8 mouse cellular contexts compared by ENCODE assay signal in genomic region chr9:13827406-13828086, GRCm38 (mm10). TPM values are rescaled to one million over a fixed set of nuclear protein-coding genes. Genes with fewer than 3 reads are reported as not detected.
A peak's percentile ranks its signal among the peaks of the same experiment; 100 is the strongest.
DNase-seq lines count a peak whose midpoint lies in the region; ATAC-seq and TF ChIP-seq lines count a peak whose summit lies in the region.

Fam76b (plus strand) TSS chr9:13827716.

- H3K9ac ChIP-seq in forebrain, embryonic 16.5 days (replicated peaks; ENCODE audit: low read depth, low read length): peak within 1 kb of the TSS; percentile 95
- peak within 1 kb of the TSS; percentile 93 for H3K9ac ChIP-seq in lung, embryonic 14.5 days

- DNase-seq in G1E (ENCODE audit: low spot score): peak; percentile 96
- peak; percentile 97 to 100 for DNase-seq in cerebellum, adult 18-20 months
- DNase-seq in heart, postnatal 36 days: peak; percentile 99
- peak; percentile 99 to 100 for DNase-seq in layer of hippocampus, adult 2 months (ENCODE audit: low spot score in 2 of 2)
- DNase-seq in lung, embryonic 14.5 days: peak; percentile 100
- DNase-seq in thymus, adult 2 months: peak; percentile 99

- under 1% methylated on average over 64 of the region's 67 CpGs for WGBS in forebrain, embryonic 16.5 days
- under 1% methylated on average over 63 of the region's 67 CpGs for WGBS in lung, embryonic 14.5 days
- WGBS in olfactory bulb, adult 2 months: under 1% methylated on average over 67 of the region's 67 CpGs
- under 1% methylated on average over 67 of the region's 67 CpGs for WGBS in thymus, adult 2 months

- intact Hi-C loops in heart, postnatal 36 days (cut with DNase I): loop anchor here (1.0 to 5.0 kb wide), 2 partner anchors 78 to 675 kb away; partner anchors contain the start of genes Cwc15 and Kdm4d

- no peaks in the 10 kb centered on the region for H3K27me3 ChIP-seq in G1E (ENCODE audit: insufficient read depth, low read length)
- H3K27me3 ChIP-seq in forebrain, embryonic 16.5 days (replicated peaks; ENCODE audit: control insufficient read depth, insufficient read depth, low read length): no peaks in the 10 kb centered on the region
- H3K27me3 ChIP-seq in lung, embryonic 14.5 days (ENCODE audit: insufficient read depth, low read length): no peaks in the 10 kb centered on the region
- H3K27me3 ChIP-seq in thymus, adult 2 months (ENCODE audit: control insufficient read depth, insufficient read depth, low read length): no peaks in the 10 kb centered on the region

- peak within 1 kb of the TSS; percentile 78 for H3K4me2 ChIP-seq in forebrain, embryonic 16.5 days (ENCODE audit: low read length)
- H3K4me2 ChIP-seq in lung, embryonic 14.5 days: peak within 1 kb of the TSS; percentile 87

- H3K4me3 ChIP-seq in G1E (ENCODE audit: low read depth, low read length): peak within 1 kb of the TSS; percentile 82
- peak within 1 kb of the TSS; percentile 97 for H3K4me3 ChIP-seq in forebrain, embryonic 16.5 days (replicated peaks; ENCODE audit: low read length)
- peak within 1 kb of the TSS; percentile 88 for H3K4me3 ChIP-seq in layer of hippocampus, adult 2 months
- H3K4me3 ChIP-seq in lung, embryonic 14.5 days (ENCODE audit: low read depth, low read length): peak within 1 kb of the TSS; percentile 89
- peak within 1 kb of the TSS; percentile 79 for H3K4me3 ChIP-seq in olfactory bulb, adult 2 months (ENCODE audit: insufficient read depth, low read depth, low read length)
- peak within 1 kb of the TSS; percentile 76 for H3K4me3 ChIP-seq in thymus, adult 2 months (ENCODE audit: control insufficient read depth, insufficient read depth, low read length)

- no peaks in the 10 kb centered on the region for H3K9me3 ChIP-seq in G1E (replicated peaks)
- H3K9me3 ChIP-seq in forebrain, embryonic 16.5 days (ENCODE audit: control insufficient read depth, low read length): no peaks in the 10 kb centered on the region
- H3K9me3 ChIP-seq in lung, embryonic 14.5 days (ENCODE audit: low read depth, low read length): no peaks in the 10 kb centered on the region

- peaks cover 46% of the 10 kb centered on the region for H3K36me3 ChIP-seq in G1E (replicated peaks)
- H3K36me3 ChIP-seq in forebrain, embryonic 16.5 days (ENCODE audit: control insufficient read depth, insufficient read depth): peaks cover 3% of the 10 kb centered on the region
- H3K36me3 ChIP-seq in lung, embryonic 14.5 days (ENCODE audit: insufficient read depth): peaks cover 25% of the 10 kb centered on the region
- H3K36me3 ChIP-seq in thymus, adult 2 months (ENCODE audit: control insufficient read depth, insufficient read depth, low read length): peaks cover 9% of the 10 kb centered on the region

- no peak for TF ChIP-seq CTCF in G1E (IDR thresholded peaks at IDR 0.05; ENCODE audit: low read depth, low read length)
- no peak for TF ChIP-seq CTCF in layer of hippocampus, adult 2 months (conservative IDR thresholded peaks at IDR 0.05)
- TF ChIP-seq CTCF in lung, embryonic 14.5 days (IDR thresholded peaks at IDR 0.05; ENCODE audit: low read depth): no peak
- TF ChIP-seq CTCF in olfactory bulb, adult 2 months (IDR thresholded peaks at IDR 0.05; ENCODE audit: insufficient read depth, low read depth, low read length): no peak
- TF ChIP-seq CTCF in thymus, adult 2 months (IDR thresholded peaks at IDR 0.05; ENCODE audit: borderline replicate concordance, control insufficient read depth, extremely low read depth, insufficient read depth, low read length, poor library complexity): no peak

- H3K4me1 ChIP-seq in G1E (ENCODE audit: insufficient read depth, low read depth, low read length): peaks cover 32% of the 10 kb centered on the region
- H3K4me1 ChIP-seq in forebrain, embryonic 16.5 days (replicated peaks; ENCODE audit: control insufficient read depth, insufficient read depth, low read length): peaks cover 28% of the 10 kb centered on the region
- peaks cover 16% of the 10 kb centered on the region for H3K4me1 ChIP-seq in lung, embryonic 14.5 days (ENCODE audit: insufficient read depth)
- H3K4me1 ChIP-seq in olfactory bulb, adult 2 months (ENCODE audit: control insufficient read depth, insufficient read depth, low read length): 0 out of 2 replicates have a peak, but pooled peaks cover 6% of the 10 kb centered on the region
- no peaks in the 10 kb centered on the region for H3K4me1 ChIP-seq in thymus, adult 2 months (replicated peaks; ENCODE audit: control insufficient read depth, insufficient read depth, low read length)

- peak within 1 kb of the TSS; percentile 99 for H3K27ac ChIP-seq in forebrain, embryonic 16.5 days (ENCODE audit: low read length)
- H3K27ac ChIP-seq in layer of hippocampus, adult 2 months: peak within 1 kb of the TSS; percentile 94
- H3K27ac ChIP-seq in lung, embryonic 14.5 days (ENCODE audit: low read depth): peak within 1 kb of the TSS; percentile 99
- peak within 1 kb of the TSS; percentile 90 for H3K27ac ChIP-seq in olfactory bulb, adult 2 months (ENCODE audit: insufficient read depth, low read depth, low read length)
- H3K27ac ChIP-seq in thymus, adult 2 months (ENCODE audit: control insufficient read depth, insufficient read depth, low read length): peak within 1 kb of the TSS; percentile 78

- peak; percentile 78 for TF ChIP-seq POLR2A in olfactory bulb, adult 2 months (IDR thresholded peaks at IDR 0.05; ENCODE audit: insufficient read depth, low read depth, low read length)
- peak; percentile 84 for TF ChIP-seq POLR2A in thymus, adult 2 months (IDR thresholded peaks at IDR 0.05; ENCODE audit: control insufficient read depth, extremely low read depth, insufficient read depth, low read length, poor library complexity)

- ATAC-seq in G1E (ENCODE audit: extremely low read depth, insufficient number of reproducible peaks, low FRiP score, poor library complexity, severe bottlenecking): peak; percentile 82
- peak; percentile 92 for ATAC-seq in forebrain, embryonic 16.5 days
- peak; percentile 93 for ATAC-seq in lung, embryonic 14.5 days (ENCODE audit: insufficient read depth)

RNA-seq across cellular contexts. Expression of gene Fam76b, which starts in this region (rescaled TPM):
- total RNA-seq in G1E (2014; fragmentation: Nextera tagmentation) (74.5 and 81.2 TPM in 2 replicates), G1E (2017) (74.1 and 87.0 TPM in 2 replicates)
- 20.9 and 25.3 TPM in 2 replicates for polyA plus RNA-seq in G1E (2012)
- 24.9 and 27.9 TPM in 2 replicates for polyA plus RNA-seq in forebrain, embryonic 16.5 days (2015; fragmentation: Nextera tagmentation; extraction: Ambion mirVana)
- total RNA-seq in heart, postnatal 36 days (2021): 10 to 100 TPM in 1 of 2 experiments, 1 to 10 TPM in 1; 6.9 to 12.2 TPM
- total RNA-seq in layer of hippocampus, adult 2 months (2021): 10 to 100 TPM; 18.0 to 23.0 TPM
- polyA plus RNA-seq in lung, embryonic 14.5 days (2014; fragmentation: Nextera tagmentation; extraction: Ambion mirVana): 28.1 and 29.8 TPM in 2 replicates
- not detected in 2 replicates for polyA plus RNA-seq in olfactory bulb, adult 2 months (2012; ENCODE audit: insufficient read depth, insufficient read length, low replicate concordance, missing spikeins)
- 17.2 and 21.9 TPM in 2 replicates for polyA plus RNA-seq in thymus, adult 2 months (2012; rRNA removed)

Comparison
In these comparisons a context has a peak if more than half of its experiments do, and no peak if none do; other contexts are left out.
1. Peak in every context shown above with its lines: DNase-seq, ATAC-seq, H3K4me3 ChIP-seq and H3K27ac ChIP-seq.